Mouse (Mus musculus): ENCODE data around the gene Coa7. TPM values are rescaled to one million over a fixed set of nuclear protein-coding genes. Genes with fewer than 3 reads are reported as not detected.

The Coa7 gene
- polyA plus RNA-seq, 1 experiment from 2014 or later = 20.5 TPM

GRCm38 (mm10) chr4:108363355-108364110 is 35.6 kb downstream of the Coa7 start:
- Histone ChIP-seq H3K27ac (ENCODE audit: low read length) (peak overlapping the region; percentile 69), H3K9ac (ENCODE audit: low read depth, low read length) (no peak overlapping the region)

DNA sequence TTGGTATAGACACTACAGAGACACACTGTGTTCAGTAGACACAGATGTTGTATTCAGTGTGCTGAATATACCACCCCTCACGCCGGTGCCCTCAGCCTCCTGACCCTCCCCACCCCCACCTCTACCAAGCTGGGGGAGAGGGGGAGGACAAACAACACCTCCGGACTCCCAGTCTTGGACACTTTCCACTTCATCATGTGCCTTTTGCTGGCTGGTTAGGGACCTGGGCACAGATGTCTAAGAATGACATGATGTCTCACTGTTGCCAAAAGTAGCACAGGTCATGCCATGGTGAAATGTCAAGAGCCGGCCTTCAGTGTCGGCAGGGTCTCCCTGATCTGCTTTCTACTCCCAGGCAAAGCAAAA is 36.2 kb downstream of the Coa7 start:
- Histone ChIP-seq H3K27me3 (ENCODE audit: control insufficient read depth, insufficient read depth, low read depth, low read length) (0 out of 2 replicates have a peak, but pooled peaks cover 2% of the 10 kb centered on the region), H3K9me3 (replicated peaks; ENCODE audit: control insufficient read depth, low read length) (no peaks in the 10 kb centered on the region), H3K4me2 (ENCODE audit: low read depth, low read length) (no peak overlapping the region), H3K27ac (ENCODE audit: low read length) (no peak overlapping the region; the same call in 1 of the 2 replicates), H3K4me1 (ENCODE audit: control insufficient read depth, low read depth, low read length) (peaks cover 8% of the 10 kb centered on the region), H3K9ac (ENCODE audit: low read depth, low read length) (no peak overlapping the region), H3K36me3 (ENCODE audit: control insufficient read depth, insufficient read depth) (no peaks in the 10 kb centered on the region), H3K4me3 (ENCODE audit: low read depth, low read length) (no peak overlapping the region)
- ATAC-seq (ENCODE audit: low read depth) = no peak
- WGBS (ENCODE audit: insufficient replicate concordance) = 52% methylated on average over 5 of the region's 5 CpGs

More at GRCm38 (mm10) chr4:108363355-108364110, 35.6 kb downstream of the Coa7 start:
- Histone ChIP-seq H3K4me2 (ENCODE audit: low read depth, low read length) (peak overlapping the region; percentile 36; the same call in 1 of the 2 replicates), H3K36me3 (ENCODE audit: control insufficient read depth, insufficient read depth) (no peaks in the 10 kb centered on the region), H3K27me3 (ENCODE audit: control insufficient read depth, insufficient read depth, low read depth, low read length) (0 out of 2 replicates have a peak, but pooled peaks cover 2% of the 10 kb centered on the region), H3K4me1 (ENCODE audit: control insufficient read depth, low read depth, low read length) (peaks cover 8% of the 10 kb centered on the region), H3K4me3 (ENCODE audit: low read depth, low read length) (no peak overlapping the region), H3K9me3 (replicated peaks; ENCODE audit: control insufficient read depth, low read length) (no peaks in the 10 kb centered on the region)
- no peak for ATAC-seq (ENCODE audit: low read depth)
- 46% methylated on average over 7 of the region's 7 CpGs for WGBS (ENCODE audit: insufficient replicate concordance)

DNA sequence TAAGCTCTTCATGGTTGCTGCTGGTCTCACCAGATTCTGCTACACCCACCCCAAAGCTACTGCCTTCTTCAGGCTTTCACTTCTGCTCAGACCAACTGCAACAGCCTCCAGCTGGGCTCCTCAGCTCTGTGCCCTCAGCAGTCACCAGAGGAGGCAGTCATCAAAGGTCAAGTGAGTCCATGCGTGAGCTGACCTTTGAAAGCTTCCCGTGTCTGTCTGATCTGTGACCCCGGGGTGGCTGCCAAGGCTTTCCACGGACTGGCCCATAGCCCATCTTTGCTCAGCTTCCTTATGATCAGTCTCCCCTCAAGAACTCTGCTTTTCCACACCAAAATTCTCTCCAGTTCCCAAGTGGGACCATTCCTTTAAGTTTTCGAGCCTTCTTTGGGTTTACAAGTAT is 41.3 kb downstream of the Coa7 start:
- no peaks in the 10 kb centered on the region for H3K36me3 ChIP-seq (ENCODE audit: control insufficient read depth, insufficient read depth)
- no peak overlapping the region for H3K27ac ChIP-seq (ENCODE audit: low read length)
- ATAC-seq (ENCODE audit: low read depth) = peak; percentile 45
- 39% methylated on average over 5 of the region's 5 CpGs for WGBS (ENCODE audit: insufficient replicate concordance)
- H3K27me3 ChIP-seq (ENCODE audit: control insufficient read depth, insufficient read depth, low read depth, low read length) = no peaks in the 10 kb centered on the region
- H3K9ac ChIP-seq (ENCODE audit: low read depth, low read length) = no peak overlapping the region
- peaks cover 2% of the 10 kb centered on the region for H3K4me1 ChIP-seq (ENCODE audit: control insufficient read depth, low read depth, low read length)
- H3K4me3 ChIP-seq (ENCODE audit: low read depth, low read length) = no peak overlapping the region
- no peaks in the 10 kb centered on the region for H3K9me3 ChIP-seq (replicated peaks; ENCODE audit: control insufficient read depth, low read length)
- H3K4me2 ChIP-seq (ENCODE audit: low read depth, low read length) = no peak overlapping the region

DNA sequence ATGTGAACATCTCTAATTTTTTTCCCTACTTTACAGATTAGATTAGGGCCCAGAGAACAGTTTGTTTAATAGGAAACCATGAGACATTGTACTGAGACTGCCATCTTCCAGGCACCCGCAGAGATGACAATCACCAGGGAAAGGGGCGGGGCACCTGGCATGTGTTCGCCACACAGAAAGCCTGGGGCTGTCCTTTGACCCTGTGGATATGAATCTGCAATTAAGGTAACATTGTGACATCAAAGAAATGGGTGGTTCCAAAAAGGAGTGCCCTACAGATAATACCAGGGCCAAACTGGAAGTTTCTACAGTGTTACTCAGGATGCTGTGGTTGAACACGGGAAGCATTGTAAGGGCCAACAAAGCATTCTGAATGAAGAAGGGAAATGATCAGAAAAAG is 42.5 kb downstream of the Coa7 start:
- Histone ChIP-seq H3K4me3 (ENCODE audit: low read depth, low read length) (no peak overlapping the region), H3K9ac (ENCODE audit: low read depth, low read length) (no peak overlapping the region), H3K27ac (ENCODE audit: low read length) (no peak overlapping the region), H3K4me1 (ENCODE audit: control insufficient read depth, low read depth, low read length) (peaks cover 2% of the 10 kb centered on the region; the same call in 1 of the 2 replicates), H3K36me3 (ENCODE audit: control insufficient read depth, insufficient read depth) (no peaks in the 10 kb centered on the region), H3K4me2 (ENCODE audit: low read depth, low read length) (no peak overlapping the region), H3K9me3 (replicated peaks; ENCODE audit: control insufficient read depth, low read length) (no peaks in the 10 kb centered on the region), H3K27me3 (ENCODE audit: control insufficient read depth, insufficient read depth, low read depth, low read length) (no peaks in the 10 kb centered on the region)
- ATAC-seq (ENCODE audit: low read depth) = no peak
- WGBS (ENCODE audit: insufficient replicate concordance) = 28% methylated on average over 4 of the region's 4 CpGs

DNA sequence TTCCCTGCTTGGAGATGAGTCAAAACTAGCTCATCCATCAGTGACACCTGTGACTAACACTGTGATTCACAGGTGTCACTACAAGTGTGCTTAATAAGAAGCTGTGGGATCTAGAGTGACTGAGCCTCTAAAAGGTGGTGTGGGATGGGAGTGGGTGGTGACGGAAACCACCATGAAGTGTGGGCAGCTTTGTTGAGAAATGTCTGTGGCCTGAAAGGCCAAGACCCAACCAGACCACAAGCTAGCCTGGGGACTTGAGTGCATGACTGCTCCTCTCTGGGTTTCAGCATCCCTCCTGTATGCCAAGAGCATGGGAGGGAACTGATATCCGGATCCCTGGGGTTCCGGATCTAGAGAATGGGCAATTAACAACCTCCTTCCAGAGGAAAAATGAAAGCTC is 43.5 kb downstream of the Coa7 start:
- no peak overlapping the region for H3K27ac ChIP-seq (ENCODE audit: low read length)
- no peak overlapping the region for H3K4me3 ChIP-seq (ENCODE audit: low read depth, low read length)
- H3K27me3 ChIP-seq (ENCODE audit: control insufficient read depth, insufficient read depth, low read depth, low read length) = no peaks in the 10 kb centered on the region
- no peaks in the 10 kb centered on the region for H3K36me3 ChIP-seq (ENCODE audit: control insufficient read depth, insufficient read depth)
- H3K4me1 ChIP-seq (ENCODE audit: control insufficient read depth, low read depth, low read length) = peaks cover 2% of the 10 kb centered on the region; the same call in 1 of the 2 replicates
- no peak overlapping the region for H3K9ac ChIP-seq (ENCODE audit: low read depth, low read length)
- no peaks in the 10 kb centered on the region for H3K9me3 ChIP-seq (replicated peaks; ENCODE audit: control insufficient read depth, low read length)
- no peak overlapping the region for H3K4me2 ChIP-seq (ENCODE audit: low read depth, low read length)
- ATAC-seq (ENCODE audit: low read depth) = no peak
- WGBS (ENCODE audit: insufficient replicate concordance) = 76% methylated on average over 3 of the region's 3 CpGs

DNA sequence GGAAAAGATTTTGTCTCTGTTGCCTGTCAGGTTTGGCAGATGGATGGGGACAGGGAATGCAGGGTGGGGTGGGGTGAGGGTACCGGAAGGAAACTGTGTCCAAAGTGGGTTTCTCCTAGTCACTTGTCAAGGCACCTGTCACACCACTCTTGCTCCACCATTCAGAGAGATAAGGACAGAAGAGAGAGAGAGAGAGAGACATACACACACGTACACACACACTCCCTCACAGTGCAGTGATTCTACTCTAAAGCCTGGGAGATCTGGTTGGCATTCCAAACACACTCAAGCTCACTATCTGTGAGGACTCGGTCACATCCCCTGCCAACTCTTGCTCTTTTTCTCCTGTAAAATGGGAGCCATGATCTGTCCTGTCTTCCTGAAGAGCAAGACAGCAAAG is 44.2 kb downstream of the Coa7 start:
- Histone ChIP-seq H3K36me3 (ENCODE audit: control insufficient read depth, insufficient read depth) (no peaks in the 10 kb centered on the region), H3K9ac (ENCODE audit: low read depth, low read length) (no peak overlapping the region), H3K27me3 (ENCODE audit: control insufficient read depth, insufficient read depth, low read depth, low read length) (no peaks in the 10 kb centered on the region), H3K9me3 (replicated peaks; ENCODE audit: control insufficient read depth, low read length) (no peaks in the 10 kb centered on the region), H3K4me3 (ENCODE audit: low read depth, low read length) (no peak overlapping the region), H3K4me1 (ENCODE audit: control insufficient read depth, low read depth, low read length) (peaks cover 2% of the 10 kb centered on the region; the same call in 1 of the 2 replicates), H3K4me2 (ENCODE audit: low read depth, low read length) (no peak overlapping the region), H3K27ac (ENCODE audit: low read length) (no peak overlapping the region)
- 46% methylated on average over 3 of the region's 3 CpGs for WGBS (ENCODE audit: insufficient replicate concordance)
- no peak for ATAC-seq (ENCODE audit: low read depth)

- H3K4me1 ChIP-seq (ENCODE audit: control insufficient read depth, low read depth, low read length) = no peaks in the 10 kb centered on the region
- H3K27ac ChIP-seq (ENCODE audit: low read length) = no peak overlapping the region
- H3K4me2 ChIP-seq (ENCODE audit: low read depth, low read length) = no peak overlapping the region
- H3K9ac ChIP-seq (ENCODE audit: low read depth, low read length) = no peak overlapping the region
- 71% methylated on average over 3 of the region's 3 CpGs for WGBS (ENCODE audit: insufficient replicate concordance)
- peaks cover 33% of the 10 kb centered on the region for H3K27me3 ChIP-seq (ENCODE audit: control insufficient read depth, insufficient read depth, low read depth, low read length)
- H3K9me3 ChIP-seq (replicated peaks; ENCODE audit: control insufficient read depth, low read length) = no peaks in the 10 kb centered on the region
- ATAC-seq (ENCODE audit: low read depth) = no peak
- no peak overlapping the region for H3K4me3 ChIP-seq (ENCODE audit: low read depth, low read length)
- no peaks in the 10 kb centered on the region for H3K36me3 ChIP-seq (ENCODE audit: control insufficient read depth, insufficient read depth)
These were observed 51.5 kb downstream of the Coa7 start for GRCm38 (mm10) chr4:108379476-108379875.

GRCm38 (mm10) chr4:108380146-108380545 is 52.2 kb downstream of the Coa7 start:
- Histone ChIP-seq H3K36me3 (ENCODE audit: control insufficient read depth, insufficient read depth) (no peaks in the 10 kb centered on the region), H3K4me2 (ENCODE audit: low read depth, low read length) (no peak overlapping the region), H3K9ac (ENCODE audit: low read depth, low read length) (no peak overlapping the region), H3K9me3 (replicated peaks; ENCODE audit: control insufficient read depth, low read length) (no peaks in the 10 kb centered on the region), H3K27me3 (ENCODE audit: control insufficient read depth, insufficient read depth, low read depth, low read length) (peaks cover 38% of the 10 kb centered on the region), H3K4me3 (ENCODE audit: low read depth, low read length) (no peak overlapping the region), H3K27ac (ENCODE audit: low read length) (no peak overlapping the region), H3K4me1 (ENCODE audit: control insufficient read depth, low read depth, low read length) (no peaks in the 10 kb centered on the region)
- no peak for ATAC-seq (ENCODE audit: low read depth)
- 12% methylated on average over 1 of the region's 1 CpGs for WGBS (ENCODE audit: insufficient replicate concordance)

- Histone ChIP-seq H3K4me2 (ENCODE audit: low read depth, low read length) (peak within 1 kb of the TSS; percentile 55), H3K9ac (ENCODE audit: low read depth, low read length) (0 out of 2 replicates have a peak within 1 kb of the TSS, but pooled peaks have one; percentile 28), H3K36me3 (ENCODE audit: control insufficient read depth, insufficient read depth) (no peaks in the 10 kb centered on the region), H3K4me1 (ENCODE audit: control insufficient read depth, low read depth, low read length) (no peaks in the 10 kb centered on the region; the same call in 1 of the 2 replicates), H3K9me3 (replicated peaks; ENCODE audit: control insufficient read depth, low read length) (no peaks in the 10 kb centered on the region), H3K4me3 (ENCODE audit: low read depth, low read length) (peak within 1 kb of the TSS; percentile 43), H3K27ac (ENCODE audit: low read length) (no peak within 1 kb of the TSS), H3K27me3 (ENCODE audit: control insufficient read depth, insufficient read depth, low read depth, low read length) (peaks cover 38% of the 10 kb centered on the region)
- WGBS (ENCODE audit: insufficient replicate concordance) = 3% methylated on average over 54 of the region's 55 CpGs
- no peak for ATAC-seq (ENCODE audit: low read depth)
These were observed 55.3 kb downstream of the Coa7 start, which contains the start of gene Shisal2a for GRCm38 (mm10) chr4:108383183-108383714. TSS of gene Shisal2a (minus strand) at chr4:108383349.

Measured in liver, embryonic 16.5 days (tissue).